Mouse (Mus musculus): ENCODE data around the gene Slc9a9. TPM values are rescaled to one million over a fixed set of nuclear protein-coding genes. Genes with fewer than 3 reads are reported as not detected.

Slc9a9 gene
- total and polyA plus RNA-seq, 2 experiments from 2014 or later: 6.0 to 6.7 TPM

DNA sequence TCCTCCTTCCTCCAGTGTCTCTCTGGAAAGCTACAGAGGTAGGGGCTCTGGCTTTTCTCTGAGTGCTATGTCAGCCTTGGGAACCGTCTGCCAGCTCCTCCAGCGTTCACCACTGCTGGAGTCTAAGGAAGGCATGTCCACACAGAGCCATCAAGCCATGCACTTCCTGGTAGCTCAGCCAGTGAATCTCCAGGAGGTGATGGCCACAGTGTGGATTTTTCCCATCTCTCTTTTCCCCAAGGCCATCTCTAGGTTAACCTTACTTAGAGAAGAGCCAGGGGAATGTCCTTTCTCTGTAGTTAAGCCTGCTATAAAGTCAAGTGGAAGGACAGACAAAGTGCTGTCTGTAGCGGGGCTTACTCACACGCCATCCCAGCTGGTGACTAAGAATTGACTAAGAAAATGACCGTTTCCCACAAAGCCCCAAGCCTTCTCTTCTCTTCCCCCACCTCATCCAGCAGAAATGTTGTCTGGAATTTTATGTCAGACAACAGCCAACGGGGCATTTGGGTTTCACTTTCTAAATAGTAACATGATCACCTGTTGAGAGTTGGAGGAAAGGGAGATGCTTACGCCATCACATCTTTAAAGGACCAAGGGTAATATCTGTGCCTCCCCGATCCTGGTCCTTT, 523.3 kb downstream of the Slc9a9 start:
- Histone ChIP-seq H3K4me2 (ENCODE audit: low read depth, low read length, poor library complexity, severe bottlenecking) (no peak overlapping the region), H3K4me1 (ENCODE audit: insufficient read depth, low read length) (no peaks in the 10 kb centered on the region), H3K27ac (ENCODE audit: low read depth, low read length) (no peak overlapping the region), H3K4me3 (ENCODE audit: low read depth, low read length) (no peak overlapping the region), H3K27me3 (ENCODE audit: insufficient read depth, low read length) (no peaks in the 10 kb centered on the region), H3K36me3 (ENCODE audit: insufficient read depth, low read length) (no peaks in the 10 kb centered on the region), H3K9ac (replicated peaks; ENCODE audit: low read length, poor library complexity, severe bottlenecking) (no peak overlapping the region), H3K9me3 (ENCODE audit: low read length) (no peaks in the 10 kb centered on the region)
- 90% methylated on average over 8 of the region's 8 CpGs for WGBS
- no peak for ATAC-seq (ENCODE audit: low FRiP score)
- no peak for TF ChIP-seq CTCF (IDR thresholded peaks at IDR 0.05)
- DNase-seq (ENCODE audit: low spot score): no peak

DNA sequence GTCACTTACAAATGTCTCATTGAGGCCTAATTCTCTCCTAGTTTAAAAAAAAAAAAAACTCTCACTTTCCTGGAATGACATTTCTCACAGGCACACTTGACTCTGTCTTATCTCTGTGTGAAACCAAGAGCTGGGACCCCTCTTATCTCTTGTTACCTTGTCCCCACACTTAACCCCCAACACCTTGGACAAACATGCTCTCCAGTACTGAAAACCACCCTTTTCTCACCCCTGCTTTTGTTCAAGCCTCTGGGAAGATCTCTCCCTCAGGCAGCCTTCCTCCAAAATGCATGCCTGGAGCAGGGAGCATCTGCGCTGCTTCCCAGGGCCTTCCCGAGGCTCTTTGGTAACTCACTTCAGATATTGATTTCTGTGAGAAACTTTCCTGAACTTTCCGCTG, 524.0 kb downstream of the Slc9a9 start:
- ATAC-seq (ENCODE audit: low FRiP score) (no peak), DNase-seq (ENCODE audit: low spot score) (no peak)
- no peaks in the 10 kb centered on the region for H3K27me3 ChIP-seq (ENCODE audit: insufficient read depth, low read length)
- H3K4me1 ChIP-seq (ENCODE audit: insufficient read depth, low read length): no peaks in the 10 kb centered on the region
- no peak overlapping the region for H3K4me3 ChIP-seq (ENCODE audit: low read depth, low read length)
- H3K9ac ChIP-seq (replicated peaks; ENCODE audit: low read length, poor library complexity, severe bottlenecking): no peak overlapping the region
- no peaks in the 10 kb centered on the region for H3K36me3 ChIP-seq (ENCODE audit: insufficient read depth, low read length)
- no peak overlapping the region for H3K4me2 ChIP-seq (ENCODE audit: low read depth, low read length, poor library complexity, severe bottlenecking)
- no peaks in the 10 kb centered on the region for H3K9me3 ChIP-seq (ENCODE audit: low read length)
- no peak overlapping the region for H3K27ac ChIP-seq (ENCODE audit: low read depth, low read length)
- no peak for TF ChIP-seq CTCF (IDR thresholded peaks at IDR 0.05)
- WGBS: 88% methylated on average over 3 of the region's 3 CpGs

- no peak overlapping the region for H3K4me3 ChIP-seq (ENCODE audit: low read depth, low read length)
- 63% methylated on average over 5 of the region's 5 CpGs for WGBS
- H3K27me3 ChIP-seq (ENCODE audit: insufficient read depth, low read length): no peaks in the 10 kb centered on the region
- H3K9ac ChIP-seq (replicated peaks; ENCODE audit: low read length, poor library complexity, severe bottlenecking): no peak overlapping the region
- DNase-seq (ENCODE audit: low spot score): no peak
- H3K27ac ChIP-seq (ENCODE audit: low read depth, low read length): no peak overlapping the region
- no peak overlapping the region for H3K4me2 ChIP-seq (ENCODE audit: low read depth, low read length, poor library complexity, severe bottlenecking)
- H3K9me3 ChIP-seq (ENCODE audit: low read length): no peaks in the 10 kb centered on the region
- H3K4me1 ChIP-seq (ENCODE audit: insufficient read depth, low read length): no peaks in the 10 kb centered on the region
- no peak for TF ChIP-seq CTCF (IDR thresholded peaks at IDR 0.05)
- no peak for ATAC-seq (ENCODE audit: low FRiP score)
- H3K36me3 ChIP-seq (ENCODE audit: insufficient read depth, low read length): no peaks in the 10 kb centered on the region
Measured at GRCm38 (mm10) chr9:95194158-95194557, 524.4 kb downstream of the Slc9a9 start.

- Histone ChIP-seq H3K36me3 (ENCODE audit: insufficient read depth, low read length) (no peaks in the 10 kb centered on the region), H3K4me2 (ENCODE audit: low read depth, low read length, poor library complexity, severe bottlenecking) (no peak overlapping the region), H3K27me3 (ENCODE audit: insufficient read depth, low read length) (no peaks in the 10 kb centered on the region), H3K27ac (ENCODE audit: low read depth, low read length) (no peak overlapping the region), H3K9ac (replicated peaks; ENCODE audit: low read length, poor library complexity, severe bottlenecking) (no peak overlapping the region), H3K4me1 (ENCODE audit: insufficient read depth, low read length) (no peaks in the 10 kb centered on the region), H3K4me3 (ENCODE audit: low read depth, low read length) (no peak overlapping the region), H3K9me3 (ENCODE audit: low read length) (no peaks in the 10 kb centered on the region)
- no peak for TF ChIP-seq CTCF (IDR thresholded peaks at IDR 0.05)
- DNase-seq (ENCODE audit: low spot score): no peak
- ATAC-seq (ENCODE audit: low FRiP score): no peak
- 67% methylated on average over 7 of the region's 7 CpGs for WGBS
Measured at GRCm38 (mm10) chr9:95207661-95208060, 538.0 kb downstream of the Slc9a9 start.

DNA sequence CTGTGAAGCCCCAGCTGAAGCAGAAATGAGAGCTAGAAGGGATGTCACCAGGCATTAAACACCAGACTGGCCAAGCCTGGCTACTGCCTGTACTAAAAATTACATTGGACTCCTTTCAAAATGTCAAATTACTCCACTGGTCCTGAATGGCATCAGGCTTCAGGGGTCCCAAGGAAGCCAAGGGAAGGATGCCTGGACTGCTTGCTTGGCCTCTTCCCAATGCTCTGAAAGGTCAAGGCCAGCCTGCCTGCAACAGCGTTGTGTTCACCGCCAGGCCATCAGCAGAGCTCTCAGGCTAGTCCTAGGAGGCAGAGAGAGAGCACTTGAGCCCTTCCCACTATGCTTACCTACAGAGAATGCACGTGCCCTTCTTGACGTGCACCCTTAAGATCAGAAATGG, 539.0 kb downstream of the Slc9a9 start:
- no peak overlapping the region for H3K4me2 ChIP-seq (ENCODE audit: low read depth, low read length, poor library complexity, severe bottlenecking)
- 91% methylated on average over 4 of the region's 4 CpGs for WGBS
- H3K27me3 ChIP-seq (ENCODE audit: insufficient read depth, low read length): no peaks in the 10 kb centered on the region
- DNase-seq (ENCODE audit: low spot score) (no peak), ATAC-seq (ENCODE audit: low FRiP score) (no peak)
- H3K9me3 ChIP-seq (ENCODE audit: low read length): no peaks in the 10 kb centered on the region
- TF ChIP-seq CTCF (IDR thresholded peaks at IDR 0.05): no peak
- no peak overlapping the region for H3K27ac ChIP-seq (ENCODE audit: low read depth, low read length)
- H3K4me3 ChIP-seq (ENCODE audit: low read depth, low read length): no peak overlapping the region
- H3K9ac ChIP-seq (replicated peaks; ENCODE audit: low read length, poor library complexity, severe bottlenecking): no peak overlapping the region
- no peaks in the 10 kb centered on the region for H3K4me1 ChIP-seq (ENCODE audit: insufficient read depth, low read length)
- no peaks in the 10 kb centered on the region for H3K36me3 ChIP-seq (ENCODE audit: insufficient read depth, low read length)

- 87% methylated on average over 3 of the region's 3 CpGs for WGBS
- no peaks in the 10 kb centered on the region for H3K36me3 ChIP-seq (ENCODE audit: insufficient read depth, low read length)
- no peak for TF ChIP-seq CTCF (IDR thresholded peaks at IDR 0.05)
Measured at GRCm38 (mm10) chr9:95220009-95220408, 550.3 kb downstream of the Slc9a9 start.

More at GRCm38 (mm10) chr9:95220009-95220408, 550.3 kb downstream of the Slc9a9 start:
- Histone ChIP-seq H3K27ac (ENCODE audit: low read depth, low read length) (no peak overlapping the region), H3K4me1 (ENCODE audit: insufficient read depth, low read length) (no peaks in the 10 kb centered on the region), H3K4me2 (ENCODE audit: low read depth, low read length, poor library complexity, severe bottlenecking) (no peak overlapping the region), H3K27me3 (ENCODE audit: insufficient read depth, low read length) (no peaks in the 10 kb centered on the region), H3K4me3 (ENCODE audit: low read depth, low read length) (no peak overlapping the region), H3K9ac (replicated peaks; ENCODE audit: low read length, poor library complexity, severe bottlenecking) (no peak overlapping the region), H3K9me3 (ENCODE audit: low read length) (no peaks in the 10 kb centered on the region)
- ATAC-seq (ENCODE audit: low FRiP score): no peak
- no peak for DNase-seq (ENCODE audit: low spot score)
